Mouse (Mus musculus) erythroblast, embryonic 14.5 days (primary cell): ENCODE measurements around the gene Flvcr2.

Experiments used
- GATA1 ChIP-seq: IDR thresholded peaks from 2 replicates; pipeline ENCODE4 v1.6.1; 2012; ENCODE audit warnings: low read length, inconsistent platforms, mixed read lengths
- TAL1 ChIP-seq: IDR thresholded peaks from 3 replicates; pipeline ENCODE4 v1.6.1; 2012; ENCODE audit warnings: low read length, inconsistent platforms, mixed read lengths

DNA sequence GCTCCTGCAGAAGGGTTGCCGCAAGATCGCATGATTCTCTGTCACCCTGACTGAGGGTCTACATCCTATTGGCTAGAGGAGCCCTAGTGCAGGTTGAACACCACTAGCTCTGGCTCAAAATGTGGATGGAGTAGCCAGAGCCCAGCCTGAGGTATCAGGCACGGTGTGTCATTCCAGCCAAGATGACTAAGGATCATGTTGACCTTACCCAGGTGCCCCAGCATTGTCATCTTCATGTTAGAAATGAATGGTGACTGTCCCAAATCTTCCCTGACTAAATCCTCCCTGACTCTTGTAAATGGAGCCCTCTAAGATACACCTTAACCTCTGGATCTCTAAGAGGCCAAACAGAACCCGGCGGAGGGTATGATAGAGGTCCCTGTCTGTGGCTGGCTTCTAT is 33.4 kb downstream of the Flvcr2 start:
- TF ChIP-seq TAL1: no peak
- no peak for TF ChIP-seq GATA1
